Mouse (Mus musculus): ENCODE results near the gene Dst. TPM values are rescaled to one million over a fixed set of nuclear protein-coding genes. Genes with fewer than 3 reads are reported as not detected.

The Dst gene
- polyA plus RNA-seq, 1 experiment from 2014 or later: 63.1 TPM

DNA sequence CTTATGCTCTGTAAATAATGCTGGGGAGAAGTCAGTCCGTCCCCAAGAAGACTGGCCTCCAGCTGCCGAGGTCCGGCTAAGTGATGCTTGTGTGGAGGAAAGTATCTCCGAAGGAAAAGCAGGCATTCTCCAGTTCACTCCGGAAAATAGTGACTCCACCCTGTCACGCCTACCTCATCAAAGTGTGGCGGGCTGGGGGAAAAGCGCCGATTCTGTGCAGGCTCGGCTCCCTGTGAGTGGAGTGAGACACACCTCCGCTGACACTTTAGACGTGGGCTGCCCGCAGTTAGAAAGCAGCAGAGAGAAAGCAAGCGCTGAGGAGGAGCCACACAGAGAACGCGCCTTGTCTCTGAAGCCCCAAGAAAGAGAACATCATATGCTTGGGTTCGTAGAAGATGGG, 284.1 kb downstream of the Dst start:
- Histone ChIP-seq H3K4me2 (replicated peaks) (no peak overlapping the region), H3K4me1 (replicated peaks; ENCODE audit: control insufficient read depth, insufficient read depth, low read length) (no peaks in the 10 kb centered on the region), H3K27ac (no peak overlapping the region), H3K27me3 (ENCODE audit: control insufficient read depth, insufficient read depth, low read length) (no peaks in the 10 kb centered on the region), H3K9me3 (ENCODE audit: control insufficient read depth, low read length) (no peaks in the 10 kb centered on the region), H3K4me3 (replicated peaks; ENCODE audit: low read length) (no peak overlapping the region), H3K36me3 (replicated peaks; ENCODE audit: control insufficient read depth, insufficient read depth) (peaks cover 90% of the 10 kb centered on the region), H3K9ac (no peak overlapping the region)
- WGBS: 95% methylated on average over 17 of the region's 17 CpGs
- no peak for DNase-seq (ENCODE audit: low spot score)
- no peak for ATAC-seq (ENCODE audit: low FRiP score)

DNA sequence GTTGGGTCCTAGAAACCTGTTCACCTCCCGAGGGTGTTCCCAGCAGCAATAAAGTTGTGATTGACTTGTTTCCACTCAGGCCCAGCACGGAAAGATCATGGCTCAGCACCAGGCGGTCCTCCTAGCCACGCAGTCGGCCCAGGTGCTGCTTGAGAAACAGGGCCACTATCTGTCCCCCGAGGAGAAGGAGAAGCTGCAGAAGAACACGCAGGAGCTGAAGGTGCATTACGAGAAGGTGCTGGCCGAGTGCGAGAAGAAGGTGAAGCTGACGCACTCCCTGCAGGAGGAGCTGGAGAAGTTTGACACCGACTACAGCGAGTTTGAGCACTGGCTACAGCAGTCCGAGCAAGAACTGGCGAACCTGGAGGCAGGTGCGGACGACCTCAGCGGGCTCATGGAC, 292.8 kb downstream of the Dst start:
- H3K4me1 ChIP-seq (replicated peaks; ENCODE audit: control insufficient read depth, insufficient read depth, low read length): no peaks in the 10 kb centered on the region
- no peak overlapping the region for H3K4me3 ChIP-seq (replicated peaks; ENCODE audit: low read length)
- DNase-seq (ENCODE audit: low spot score): no peak
- WGBS: 93% methylated on average over 18 of the region's 18 CpGs
- peaks cover 76% of the 10 kb centered on the region for H3K36me3 ChIP-seq (replicated peaks; ENCODE audit: control insufficient read depth, insufficient read depth)
- no peak overlapping the region for H3K4me2 ChIP-seq (replicated peaks)
- no peaks in the 10 kb centered on the region for H3K27me3 ChIP-seq (ENCODE audit: control insufficient read depth, insufficient read depth, low read length)
- H3K27ac ChIP-seq: no peak overlapping the region
- ATAC-seq (ENCODE audit: low FRiP score): no peak
- H3K9me3 ChIP-seq (ENCODE audit: control insufficient read depth, low read length): no peaks in the 10 kb centered on the region
- H3K9ac ChIP-seq: no peak overlapping the region

DNA sequence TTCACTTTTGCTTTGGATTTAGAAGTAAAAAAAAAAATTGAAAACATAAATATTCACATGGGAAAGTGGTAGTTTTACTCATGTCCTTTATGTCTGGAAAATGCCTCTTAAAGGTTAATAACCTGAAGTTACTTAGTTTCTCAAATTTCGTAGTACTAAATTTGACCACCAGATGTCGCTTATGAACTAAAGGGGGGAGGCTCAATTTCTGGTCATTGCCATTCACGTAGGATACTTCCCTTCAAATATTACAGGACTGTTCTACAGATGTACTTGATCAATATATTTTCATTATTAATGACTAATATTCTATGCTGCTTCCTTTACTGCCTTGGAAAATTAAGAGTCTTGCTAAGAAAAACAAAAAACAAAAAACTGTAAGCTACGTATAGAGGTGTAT, 293.5 kb downstream of the Dst start:
- Histone ChIP-seq H3K4me3 (replicated peaks; ENCODE audit: low read length) (no peak overlapping the region), H3K27ac (no peak overlapping the region), H3K9ac (no peak overlapping the region), H3K4me1 (replicated peaks; ENCODE audit: control insufficient read depth, insufficient read depth, low read length) (no peaks in the 10 kb centered on the region), H3K9me3 (ENCODE audit: control insufficient read depth, low read length) (no peaks in the 10 kb centered on the region), H3K27me3 (ENCODE audit: control insufficient read depth, insufficient read depth, low read length) (no peaks in the 10 kb centered on the region), H3K4me2 (replicated peaks) (no peak overlapping the region), H3K36me3 (replicated peaks; ENCODE audit: control insufficient read depth, insufficient read depth) (peaks cover 78% of the 10 kb centered on the region)
- ATAC-seq (ENCODE audit: low FRiP score): no peak
- peak; percentile 78 for DNase-seq (ENCODE audit: low spot score)
- WGBS: 43% methylated on average over 4 of the region's 4 CpGs

DNA sequence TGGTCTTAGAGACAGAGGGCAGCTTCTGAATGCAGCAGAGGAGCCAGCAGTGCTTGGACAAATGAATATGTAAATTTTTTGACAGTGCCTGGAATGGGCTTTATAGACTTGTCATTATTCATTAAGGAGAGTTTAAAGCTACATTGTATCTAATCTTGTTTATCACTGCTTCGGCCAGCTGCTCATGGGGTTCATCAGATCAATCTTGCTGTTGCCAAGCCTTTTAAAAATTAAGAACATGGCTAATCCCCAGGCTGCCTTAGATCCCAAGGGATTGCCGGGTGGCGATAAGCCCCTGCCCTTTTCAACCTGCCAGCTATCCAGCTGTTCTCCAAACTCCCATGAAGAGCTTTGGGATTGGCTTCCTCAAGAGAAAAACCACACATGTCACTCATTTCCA, 303.7 kb downstream of the Dst start:
- H3K9ac ChIP-seq: no peak overlapping the region
- ATAC-seq (ENCODE audit: low FRiP score): no peak

DNA sequence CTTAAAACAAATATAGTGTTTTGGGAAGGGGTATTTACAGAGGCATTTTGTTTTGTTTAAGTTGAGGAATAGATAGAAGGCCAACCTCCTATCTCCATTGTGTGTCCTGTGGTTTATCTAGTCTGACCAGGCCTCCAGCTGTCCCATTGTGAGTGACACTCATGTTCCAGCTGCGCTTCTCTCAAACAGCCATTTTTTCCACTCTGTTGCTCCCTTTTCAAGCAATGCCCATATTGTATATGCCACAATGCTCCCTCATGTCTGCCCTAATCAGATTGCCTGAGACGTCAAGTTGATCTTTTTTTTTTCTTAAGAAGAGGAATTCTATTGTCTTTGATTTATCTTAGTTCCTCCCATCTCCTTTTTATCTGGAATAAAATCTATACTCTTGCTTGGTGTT, 308.4 kb downstream of the Dst start:
- Histone ChIP-seq H3K9ac (no peak overlapping the region), H3K9me3 (ENCODE audit: control insufficient read depth, low read length) (no peaks in the 10 kb centered on the region), H3K4me1 (replicated peaks; ENCODE audit: control insufficient read depth, insufficient read depth, low read length) (no peaks in the 10 kb centered on the region), H3K27me3 (ENCODE audit: control insufficient read depth, insufficient read depth, low read length) (no peaks in the 10 kb centered on the region), H3K27ac (no peak overlapping the region), H3K4me3 (replicated peaks; ENCODE audit: low read length) (no peak overlapping the region), H3K4me2 (replicated peaks) (no peak overlapping the region), H3K36me3 (replicated peaks; ENCODE audit: control insufficient read depth, insufficient read depth) (peaks cover 81% of the 10 kb centered on the region)
- 15% methylated on average over 2 of the region's 2 CpGs for WGBS
- DNase-seq (ENCODE audit: low spot score) (no peak), ATAC-seq (ENCODE audit: low FRiP score) (no peak)

More for the DNA sequence above, 303.7 kb downstream of the Dst start:
- H3K4me1 ChIP-seq (replicated peaks; ENCODE audit: control insufficient read depth, insufficient read depth, low read length): no peaks in the 10 kb centered on the region
- H3K27me3 ChIP-seq (ENCODE audit: control insufficient read depth, insufficient read depth, low read length): no peaks in the 10 kb centered on the region
- H3K27ac ChIP-seq: no peak overlapping the region
- H3K36me3 ChIP-seq (replicated peaks; ENCODE audit: control insufficient read depth, insufficient read depth): peaks cover 95% of the 10 kb centered on the region
- DNase-seq (ENCODE audit: low spot score): no peak
- H3K4me3 ChIP-seq (replicated peaks; ENCODE audit: low read length): no peak overlapping the region
- no peak overlapping the region for H3K4me2 ChIP-seq (replicated peaks)
- H3K9me3 ChIP-seq (ENCODE audit: control insufficient read depth, low read length): no peaks in the 10 kb centered on the region
- 37% methylated on average over 3 of the region's 3 CpGs for WGBS

DNA sequence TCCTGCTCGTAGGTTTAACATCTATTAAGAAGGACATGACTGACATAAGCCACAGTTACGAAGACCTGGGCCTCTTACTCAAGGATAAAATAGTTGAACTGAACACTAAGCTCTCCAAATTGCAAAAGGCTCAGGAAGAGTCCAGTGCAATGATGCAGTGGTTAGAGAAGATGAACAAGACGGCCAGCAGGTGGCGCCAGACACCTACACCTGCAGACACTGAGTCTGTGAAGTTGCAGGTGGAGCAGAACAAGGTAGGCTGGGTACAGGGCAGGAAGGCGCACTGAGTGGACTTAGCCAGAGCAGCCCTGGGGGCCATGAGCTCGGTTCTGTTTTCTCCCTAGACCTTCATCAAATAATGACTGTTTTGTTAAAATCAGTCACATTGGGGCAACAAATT, 310.3 kb downstream of the Dst start:
- 42% methylated on average over 6 of the region's 6 CpGs for WGBS
- Histone ChIP-seq H3K9ac (no peak overlapping the region), H3K27me3 (ENCODE audit: control insufficient read depth, insufficient read depth, low read length) (no peaks in the 10 kb centered on the region), H3K36me3 (replicated peaks; ENCODE audit: control insufficient read depth, insufficient read depth) (peaks cover 76% of the 10 kb centered on the region), H3K27ac (no peak overlapping the region), H3K4me2 (replicated peaks) (no peak overlapping the region), H3K9me3 (ENCODE audit: control insufficient read depth, low read length) (no peaks in the 10 kb centered on the region), H3K4me3 (replicated peaks; ENCODE audit: low read length) (no peak overlapping the region), H3K4me1 (replicated peaks; ENCODE audit: control insufficient read depth, insufficient read depth, low read length) (no peaks in the 10 kb centered on the region)
- DNase-seq (ENCODE audit: low spot score): peak; percentile 79
- peak; percentile 81 for ATAC-seq (ENCODE audit: low FRiP score)

DNA sequence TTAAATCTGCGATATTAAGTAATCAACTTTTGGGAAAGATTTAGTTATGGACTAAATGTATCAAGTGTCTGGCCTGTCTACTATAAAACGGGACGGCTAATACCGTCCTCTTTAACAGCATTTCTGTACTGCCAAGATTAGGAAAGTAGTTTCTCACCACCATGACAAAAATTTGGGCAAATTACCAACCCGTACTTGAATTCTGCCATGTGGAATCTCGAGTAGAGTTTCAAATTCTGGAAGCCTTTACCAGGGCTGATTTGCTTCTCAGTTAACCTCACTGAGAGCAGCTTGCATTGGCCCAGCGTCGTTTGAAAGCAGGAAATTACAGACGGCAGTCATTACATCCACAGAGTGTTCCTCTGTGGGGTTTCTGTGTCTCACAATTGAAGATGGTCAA, 310.8 kb downstream of the Dst start:
- H3K27me3 ChIP-seq (ENCODE audit: control insufficient read depth, insufficient read depth, low read length): no peaks in the 10 kb centered on the region
- ATAC-seq (ENCODE audit: low FRiP score) (no peak), DNase-seq (ENCODE audit: low spot score) (no peak)
- WGBS: 87% methylated on average over 9 of the region's 9 CpGs
- no peaks in the 10 kb centered on the region for H3K9me3 ChIP-seq (ENCODE audit: control insufficient read depth, low read length)
- no peaks in the 10 kb centered on the region for H3K4me1 ChIP-seq (replicated peaks; ENCODE audit: control insufficient read depth, insufficient read depth, low read length)
- H3K9ac ChIP-seq: no peak overlapping the region
- H3K36me3 ChIP-seq (replicated peaks; ENCODE audit: control insufficient read depth, insufficient read depth): peaks cover 76% of the 10 kb centered on the region
- H3K4me3 ChIP-seq (replicated peaks; ENCODE audit: low read length): no peak overlapping the region
- no peak overlapping the region for H3K4me2 ChIP-seq (replicated peaks)
- no peak overlapping the region for H3K27ac ChIP-seq

DNA sequence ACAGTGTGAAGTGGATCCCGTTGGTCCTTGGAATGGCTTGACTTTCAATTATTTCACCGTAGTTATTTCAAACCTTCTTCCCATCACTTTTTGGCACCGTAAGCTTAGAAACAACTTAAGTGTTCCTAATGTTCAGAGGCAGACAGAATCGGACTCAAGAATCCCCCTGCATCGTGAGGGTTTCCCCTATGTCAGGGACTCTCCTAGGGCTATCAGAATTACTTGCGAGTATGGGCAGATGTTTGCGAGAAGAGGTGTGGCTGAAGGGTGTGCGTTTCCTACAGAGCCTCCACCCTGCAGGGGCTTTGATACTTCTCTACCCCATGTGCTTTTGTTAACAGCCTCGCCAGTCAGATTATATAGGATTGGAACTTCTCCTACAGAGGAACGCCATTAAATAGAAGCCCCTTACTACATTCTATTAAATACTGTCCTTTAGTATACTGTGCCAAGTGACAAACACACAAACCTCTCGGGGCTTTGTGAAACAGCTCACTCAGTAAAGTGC, 312.1 kb downstream of the Dst start:
- WGBS: 91% methylated on average over 11 of the region's 11 CpGs
- Histone ChIP-seq H3K27me3 (ENCODE audit: control insufficient read depth, insufficient read depth, low read length) (no peaks in the 10 kb centered on the region), H3K9me3 (ENCODE audit: control insufficient read depth, low read length) (no peaks in the 10 kb centered on the region), H3K9ac (no peak overlapping the region), H3K27ac (no peak overlapping the region), H3K4me1 (replicated peaks; ENCODE audit: control insufficient read depth, insufficient read depth, low read length) (no peaks in the 10 kb centered on the region), H3K4me2 (replicated peaks) (no peak overlapping the region), H3K36me3 (replicated peaks; ENCODE audit: control insufficient read depth, insufficient read depth) (peaks cover 76% of the 10 kb centered on the region), H3K4me3 (replicated peaks; ENCODE audit: low read length) (no peak overlapping the region)
- DNase-seq (ENCODE audit: low spot score) (no peak), ATAC-seq (ENCODE audit: low FRiP score) (no peak)

DNA sequence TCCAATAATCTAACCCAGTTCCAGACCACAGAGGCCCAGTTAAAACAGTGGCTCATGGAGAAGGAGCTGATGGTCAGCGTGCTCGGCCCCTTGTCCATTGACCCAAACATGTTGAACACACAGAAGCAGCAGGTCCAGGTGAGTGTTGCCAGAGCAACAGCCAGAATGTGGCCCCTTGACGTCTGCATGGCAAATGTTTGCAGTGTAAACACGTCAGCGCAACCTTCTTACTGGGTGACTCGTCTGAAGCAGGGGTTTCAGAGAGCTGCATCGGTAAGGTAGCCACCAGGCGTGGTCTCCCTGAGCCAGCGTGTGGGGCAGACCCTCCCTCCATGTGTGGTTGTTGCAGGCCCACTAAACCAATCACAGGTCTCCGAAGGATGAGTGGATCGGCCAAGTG, 315.8 kb downstream of the Dst start:
- 92% methylated on average over 11 of the region's 11 CpGs for WGBS
- H3K36me3 ChIP-seq (replicated peaks; ENCODE audit: control insufficient read depth, insufficient read depth): peaks cover 91% of the 10 kb centered on the region
- H3K27me3 ChIP-seq (ENCODE audit: control insufficient read depth, insufficient read depth, low read length): no peaks in the 10 kb centered on the region
- DNase-seq (ENCODE audit: low spot score) (no peak), ATAC-seq (ENCODE audit: low FRiP score) (no peak)
- H3K4me3 ChIP-seq (replicated peaks; ENCODE audit: low read length): no peak overlapping the region
- H3K4me2 ChIP-seq (replicated peaks): no peak overlapping the region
- no peak overlapping the region for H3K9ac ChIP-seq
- no peaks in the 10 kb centered on the region for H3K4me1 ChIP-seq (replicated peaks; ENCODE audit: control insufficient read depth, insufficient read depth, low read length)
- no peak overlapping the region for H3K27ac ChIP-seq
- H3K9me3 ChIP-seq (ENCODE audit: control insufficient read depth, low read length): no peaks in the 10 kb centered on the region

DNA sequence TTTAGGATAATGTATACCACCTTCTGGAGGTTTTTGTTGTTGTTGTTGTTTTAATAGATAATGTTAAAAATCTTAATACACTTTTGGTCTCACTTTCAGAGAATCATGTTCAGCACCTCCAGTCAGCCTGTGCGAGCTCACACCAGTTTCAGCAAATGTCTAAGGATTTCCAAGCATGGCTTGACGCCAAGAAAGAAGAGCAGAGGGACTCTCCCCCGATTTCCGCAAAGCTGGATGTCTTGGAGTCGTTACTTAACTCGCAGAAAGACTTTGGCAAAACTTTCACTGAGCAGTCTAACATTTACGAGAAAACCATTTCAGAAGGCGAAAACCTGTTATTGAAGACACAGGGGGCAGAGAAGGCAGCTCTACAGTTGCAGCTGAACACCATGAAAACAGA, 319.7 kb downstream of the Dst start:
- no peak overlapping the region for H3K4me2 ChIP-seq (replicated peaks)
- H3K4me1 ChIP-seq (replicated peaks; ENCODE audit: control insufficient read depth, insufficient read depth, low read length): no peaks in the 10 kb centered on the region
- H3K9ac ChIP-seq: no peak overlapping the region
- peaks cover 77% of the 10 kb centered on the region for H3K36me3 ChIP-seq (replicated peaks; ENCODE audit: control insufficient read depth, insufficient read depth)
- no peak overlapping the region for H3K27ac ChIP-seq
- no peak for ATAC-seq (ENCODE audit: low FRiP score)
- no peak overlapping the region for H3K4me3 ChIP-seq (replicated peaks; ENCODE audit: low read length)
- H3K9me3 ChIP-seq (ENCODE audit: control insufficient read depth, low read length): no peaks in the 10 kb centered on the region
- WGBS: 88% methylated on average over 8 of the region's 8 CpGs
- H3K27me3 ChIP-seq (ENCODE audit: control insufficient read depth, insufficient read depth, low read length): no peaks in the 10 kb centered on the region
- DNase-seq (ENCODE audit: low spot score): no peak
